ENCODE assay signal across 8 mouse cellular contexts in the genomic region with DNA sequence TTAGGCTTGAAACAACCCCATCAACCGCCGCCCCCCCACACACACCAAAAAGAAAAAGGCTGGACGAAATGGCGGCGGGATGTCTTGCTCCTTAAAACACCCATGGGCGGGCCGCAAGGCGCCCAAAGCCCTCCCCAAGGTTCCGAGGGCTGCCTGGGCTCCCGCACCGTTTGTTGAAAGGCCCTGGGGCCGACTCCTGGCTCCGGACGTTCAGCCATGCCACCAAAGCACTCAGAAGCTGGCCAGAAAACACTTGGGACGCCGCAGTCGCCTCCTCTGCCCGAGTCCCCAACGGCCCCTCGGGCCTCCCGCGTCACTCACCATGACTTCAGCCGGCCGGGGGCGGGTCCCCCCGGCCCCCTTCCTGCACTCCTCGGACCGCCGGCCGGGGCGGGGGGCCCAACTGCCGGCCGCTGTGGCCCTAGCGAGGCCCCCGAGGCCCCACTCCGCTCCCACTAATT. TPM values are rescaled to one million over a fixed set of nuclear protein-coding genes. Genes with fewer than 3 reads are reported as not detected.
A peak's percentile ranks its signal among the peaks of the same experiment; 100 is the strongest.
DNase-seq lines count a peak whose midpoint lies in the region; ATAC-seq and TF ChIP-seq lines count a peak whose summit lies in the region.

No protein-coding gene starts in this region.

- H3K4me2 ChIP-seq in intestine, postnatal 0 days (replicated peaks; ENCODE audit: low read depth): peak overlapping the region; percentile 79
- H3K4me2 ChIP-seq in midbrain, embryonic 15.5 days: peak overlapping the region; percentile 63

- WGBS in lung, adult 2 months: 2% methylated on average over 34 of the region's 36 CpGs
- 2% methylated on average over 36 of the region's 36 CpGs for WGBS in embryonic facial prominence, embryonic 10.5 days
- WGBS in intestine, postnatal 0 days: 2% methylated on average over 26 of the region's 36 CpGs
- WGBS in midbrain, embryonic 15.5 days: under 1% methylated on average over 34 of the region's 36 CpGs

- H3K4me1 ChIP-seq in lung, adult 2 months (ENCODE audit: control insufficient read depth, insufficient read depth, low read length): no peaks in the 10 kb centered on the region
- H3K4me1 ChIP-seq in embryonic facial prominence, embryonic 10.5 days: peaks cover 29% of the 10 kb centered on the region
- H3K4me1 ChIP-seq in intestine, postnatal 0 days (replicated peaks; ENCODE audit: control insufficient read depth, insufficient read depth, low read length): no peaks in the 10 kb centered on the region
- H3K4me1 ChIP-seq in midbrain, embryonic 15.5 days: peaks cover 34% of the 10 kb centered on the region

- no peak for TF ChIP-seq CTCF in lung, adult 2 months (IDR thresholded peaks at IDR 0.05; ENCODE audit: insufficient read depth, low read length)
- TF ChIP-seq CTCF in intestine, postnatal 0 days (IDR thresholded peaks at IDR 0.05; ENCODE audit: low read depth): no peak

- no peak; the same call in 1 of the 2 replicates for ATAC-seq in intestine, postnatal 0 days
- no peak for ATAC-seq in midbrain, embryonic 15.5 days (replicated peaks)
- ATAC-seq in monocyte, adult 5-6 weeks (replicated peaks; ENCODE audit: insufficient number of reproducible peaks, low FRiP score, low TSS enrichment, poor library complexity, severe bottlenecking): no peak

- peak overlapping the region; percentile 76 for H3K4me3 ChIP-seq in lung, adult 2 months (replicated peaks; ENCODE audit: extremely low read depth, low read depth, low read length)
- peak overlapping the region; percentile 97 for H3K4me3 ChIP-seq in embryonic facial prominence, embryonic 10.5 days
- H3K4me3 ChIP-seq in intestine, postnatal 0 days (ENCODE audit: low read depth, low read length): peak overlapping the region; percentile 78
- peak overlapping the region; percentile 90 for H3K4me3 ChIP-seq in midbrain, embryonic 15.5 days

- H3K36me3 ChIP-seq in embryonic facial prominence, embryonic 10.5 days (replicated peaks): peaks cover 43% of the 10 kb centered on the region
- peaks cover 14% of the 10 kb centered on the region for H3K36me3 ChIP-seq in intestine, postnatal 0 days (ENCODE audit: control insufficient read depth, insufficient read depth)
- peaks cover 21% of the 10 kb centered on the region; the same call in 1 of the 2 replicates for H3K36me3 ChIP-seq in midbrain, embryonic 15.5 days (replicated peaks)

- TF ChIP-seq POLR2A in lung, adult 2 months (IDR thresholded peaks at IDR 0.05; ENCODE audit: borderline replicate concordance, extremely low read depth, low read depth, low read length): no peak

- H3K9me3 ChIP-seq in embryonic facial prominence, embryonic 10.5 days: no peaks in the 10 kb centered on the region
- no peaks in the 10 kb centered on the region for H3K9me3 ChIP-seq in intestine, postnatal 0 days (ENCODE audit: control insufficient read depth)
- no peaks in the 10 kb centered on the region for H3K9me3 ChIP-seq in midbrain, embryonic 15.5 days

- no peaks in the 10 kb centered on the region for H3K27me3 ChIP-seq in embryonic facial prominence, embryonic 10.5 days (replicated peaks; ENCODE audit: low read depth, poor library complexity, severe bottlenecking)
- H3K27me3 ChIP-seq in intestine, postnatal 0 days (replicated peaks; ENCODE audit: control insufficient read depth, insufficient read depth, low read length): no peaks in the 10 kb centered on the region
- H3K27me3 ChIP-seq in midbrain, embryonic 15.5 days (replicated peaks): no peaks in the 10 kb centered on the region

- peak; percentile 60 for DNase-seq in cerebellum, adult 11 months
- no peak for DNase-seq in cerebellum, postnatal 36 days
- no peak for DNase-seq in lung, adult 2 months
- no peak for DNase-seq in lung, postnatal 14 days
- peak; percentile 62 for DNase-seq in embryonic facial prominence, embryonic 10.5 days (ENCODE audit: low spot score)

- H3K9ac ChIP-seq in intestine, postnatal 0 days (ENCODE audit: low read depth, low read length): peak overlapping the region; percentile 93
- H3K9ac ChIP-seq in midbrain, embryonic 15.5 days: peak overlapping the region; percentile 89

- peak overlapping the region; percentile 98 for H3K27ac ChIP-seq in embryonic facial prominence, embryonic 10.5 days (replicated peaks)
- peak overlapping the region; percentile 85 for H3K27ac ChIP-seq in intestine, postnatal 0 days (ENCODE audit: low read depth, low read length)
- peak overlapping the region; percentile 96 for H3K27ac ChIP-seq in midbrain, embryonic 15.5 days

RNA-seq across cellular contexts. Expression of a gene that starts 0.5 kb away (rescaled TPM):
- 135 and 210 TPM in 2 replicates for polyA plus RNA-seq in lung, adult 2 months (2012; rRNA removed)
- 422 and 438 TPM in 2 replicates for polyA plus RNA-seq in embryonic facial prominence, embryonic 10.5 days (2016; fragmentation: Nextera tagmentation; extraction: Ambion mirVana)
- polyA plus RNA-seq in intestine, postnatal 0 days (2015; fragmentation: Nextera tagmentation; extraction: Ambion mirVana): 116 and 126 TPM in 2 replicates
- polyA plus RNA-seq in midbrain, embryonic 15.5 days (2015; fragmentation: Nextera tagmentation; extraction: Ambion mirVana): 265 and 288 TPM in 2 replicates
- total RNA-seq in monocyte, adult 5-6 weeks (2017): 96.9 to 129 TPM (median 127 TPM) in 3 replicates

RNA-seq across cellular contexts. Expression of a gene that starts 19.2 kb away (rescaled TPM):
- polyA plus RNA-seq in lung, adult 2 months (2012; rRNA removed): 171 and 204 TPM in 2 replicates
- 386 and 403 TPM in 2 replicates for polyA plus RNA-seq in embryonic facial prominence, embryonic 10.5 days (2016; fragmentation: Nextera tagmentation; extraction: Ambion mirVana)
- 419 and 467 TPM in 2 replicates for polyA plus RNA-seq in intestine, postnatal 0 days (2015; fragmentation: Nextera tagmentation; extraction: Ambion mirVana)
- polyA plus RNA-seq in midbrain, embryonic 15.5 days (2015; fragmentation: Nextera tagmentation; extraction: Ambion mirVana): 186 and 187 TPM in 2 replicates
- total RNA-seq in monocyte, adult 5-6 weeks (2017): 260 to 549 TPM (median 279 TPM) in 3 replicates

RNA-seq across cellular contexts. Expression of a gene that starts 22.4 kb away (rescaled TPM):
- 59.4 and 97.7 TPM in 2 replicates for polyA plus RNA-seq in lung, adult 2 months (2012; rRNA removed)
- 4.1 and 4.2 TPM in 2 replicates for polyA plus RNA-seq in embryonic facial prominence, embryonic 10.5 days (2016; fragmentation: Nextera tagmentation; extraction: Ambion mirVana)
- polyA plus RNA-seq in intestine, postnatal 0 days (2015; fragmentation: Nextera tagmentation; extraction: Ambion mirVana): 74.3 and 75.5 TPM in 2 replicates
- 5.4 and 5.8 TPM in 2 replicates for polyA plus RNA-seq in midbrain, embryonic 15.5 days (2015; fragmentation: Nextera tagmentation; extraction: Ambion mirVana)
- total RNA-seq in monocyte, adult 5-6 weeks (2017): 0.53 to 1.5 TPM (median 1.2 TPM) in 3 replicates

RNA-seq across cellular contexts. Expression of a gene that starts 29.1 kb away (rescaled TPM):
- polyA plus RNA-seq in lung, adult 2 months (2012; rRNA removed): not detected in 2 replicates
- polyA plus RNA-seq in embryonic facial prominence, embryonic 10.5 days (2016; fragmentation: Nextera tagmentation; extraction: Ambion mirVana): not detected in 2 replicates
- 0.59 TPM in 1 of 2 replicates, not detected in the other for polyA plus RNA-seq in intestine, postnatal 0 days (2015; fragmentation: Nextera tagmentation; extraction: Ambion mirVana)
- polyA plus RNA-seq in midbrain, embryonic 15.5 days (2015; fragmentation: Nextera tagmentation; extraction: Ambion mirVana): not detected in 2 replicates
- not detected in 3 replicates for total RNA-seq in monocyte, adult 5-6 weeks (2017)

RNA-seq across cellular contexts. Expression of a gene that starts 29.2 kb away (rescaled TPM):
- polyA plus RNA-seq in lung, adult 2 months (2012; rRNA removed): 0.65 and 0.68 TPM in 2 replicates
- polyA plus RNA-seq in embryonic facial prominence, embryonic 10.5 days (2016; fragmentation: Nextera tagmentation; extraction: Ambion mirVana): 0.15 and 0.19 TPM in 2 replicates
- 0.12 and 0.30 TPM in 2 replicates for polyA plus RNA-seq in intestine, postnatal 0 days (2015; fragmentation: Nextera tagmentation; extraction: Ambion mirVana)
- polyA plus RNA-seq in midbrain, embryonic 15.5 days (2015; fragmentation: Nextera tagmentation; extraction: Ambion mirVana): 1.0 and 1.6 TPM in 2 replicates
- total RNA-seq in monocyte, adult 5-6 weeks (2017): not detected in 3 replicates

Comparison
In these comparisons a context has a peak if more than half of its experiments do, and no peak if none do; other contexts are left out.
1. DNase-seq: peak in cerebellum, adult 11 months (single experiment) and embryonic facial prominence, embryonic 10.5 days (single experiment); none in cerebellum, postnatal 36 days (0 of 2), lung, adult 2 months (single experiment) and lung, postnatal 14 days (single experiment).
2. Peak in every context shown above with its lines, with median percentiles within 50 percentile points of each other: H3K4me3 ChIP-seq and H3K27ac ChIP-seq.